Mouse (Mus musculus) layer of hippocampus, adult 11-12 months (tissue): Measurements from ENCODE around the gene Adcy1.
"Not testable (repeated sequence)": the region's sequence is repeated elsewhere in the genome, so short reads cannot be mapped to it uniquely, and the experiment has no call there.

Experiments used
- DNase-seq: peaks from one replicate; pipeline ENCODE4 v3.0.0; 2022; ENCODE audit warnings: low spot score

Adcy1 gene

GRCm38 (mm10) chr11:7221826-7222225 is 158.5 kb downstream of the Adcy1 start:
- DNase-seq = not testable (repeated sequence)

- DNase-seq = peak; percentile 64
These were observed 162.9 kb downstream of the Adcy1 start for GRCm38 (mm10) chr11:7226200-7226599.

GRCm38 (mm10) chr11:7226810-7227550 is 163.7 kb downstream of the Adcy1 start:
- no peak for DNase-seq

- no peak for DNase-seq
These were observed 164.8 kb downstream of the Adcy1 start for GRCm38 (mm10) chr11:7228107-7228506.
